Mouse (Mus musculus) heart, embryonic 10.5 days (tissue): Measurements from ENCODE around the gene Fam234b. TPM values are rescaled to one million over a fixed set of nuclear protein-coding genes. Genes with fewer than 3 reads are reported as not detected.

Experiments used
- DNase-seq: peaks from one replicate; pipeline ENCODE4 v3.0.0-alpha.2; 2017; ENCODE audit warnings: low spot score
- H3K27ac ChIP-seq: fragments of 300-500 bp; sonication (generic); 2 replicates; pipeline ENCODE4 v1.5.1; 2016; ENCODE audit warnings: mild to moderate bottlenecking
- H3K27me3 ChIP-seq: fragments of 300-500 bp; sonication (generic); 2 replicates; pipeline ENCODE4 v1.6.1; 2016; ENCODE audit warnings: mild to moderate bottlenecking; ENCODE audit not compliant: poor library complexity, insufficient read depth, severe bottlenecking
- H3K36me3 ChIP-seq: fragments of 300-500 bp; sonication (generic); 2 replicates; pipeline ENCODE4 v1.6.1; 2016; ENCODE audit warnings: mild to moderate bottlenecking, moderate library complexity
- H3K4me1 ChIP-seq: fragments of 300-500 bp; sonication (generic); 2 replicates; pipeline ENCODE4 v1.6.1; 2016; ENCODE audit warnings: mild to moderate bottlenecking
- H3K4me3 ChIP-seq: fragments of 300-500 bp; sonication (generic); 2 replicates; pipeline ENCODE4 v1.5.1; 2016; ENCODE audit warnings: mild to moderate bottlenecking, moderate library complexity
- H3K9me3 ChIP-seq: fragments of 300-500 bp; sonication (generic); 2 replicates; pipeline ENCODE4 v1.6.1; 2016; ENCODE audit warnings: mild to moderate bottlenecking, moderate library complexity
- WGBS: fragments of 180-500 bp; shearing (Covaris S2); methylation state at CpG from one replicate; pipeline ENCODE4 v1.1.7; 2016; 5-methylcytosine and 5-hydroxymethylcytosine counted together
- polyA plus RNA-seq: library from polyadenylated mRNA; unstranded; fragments of >200 nt; fragmentation: Nextera tagmentation; extraction: Ambion mirVana; gene quantifications from 2 replicates; pipeline ENCODE4 v1.2.1, GENCODE M21; 2016

Gene Fam234b
- polyA plus RNA-seq, 1 experiment from 2014 or later = 11.6 TPM

DNA sequence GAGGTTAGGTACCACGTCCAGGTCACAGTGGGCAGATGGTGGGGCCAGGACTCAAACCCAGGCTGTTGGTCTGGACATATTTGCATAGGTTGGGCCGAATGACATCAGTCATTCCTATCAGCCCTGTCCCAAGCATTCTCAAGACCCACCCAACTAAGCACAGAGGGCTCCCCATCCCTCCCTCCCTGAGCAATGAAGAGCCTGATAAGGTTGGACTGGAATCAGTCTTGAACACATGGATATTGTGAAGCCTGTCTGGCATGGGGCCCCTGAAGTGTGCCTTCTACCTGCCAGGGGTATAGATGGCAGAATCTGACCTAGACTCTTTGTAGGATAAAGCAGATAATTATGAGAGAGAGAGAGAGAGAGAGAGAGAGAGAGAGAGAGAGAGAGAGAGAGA, 32.1 kb upstream of the Fam234b start:
- Histone ChIP-seq H3K9me3 (no peaks in the 10 kb centered on the region), H3K36me3 (no peaks in the 10 kb centered on the region), H3K4me1 (peaks cover 27% of the 10 kb centered on the region), H3K27ac (peak overlapping the region; percentile 95; the same call in 1 of the 2 replicates), H3K27me3 (no peaks in the 10 kb centered on the region; the same call in 1 of the 2 replicates), H3K4me3 (no peak overlapping the region)
- peak; percentile 91 for DNase-seq
- WGBS = 52% methylated on average over 2 of the region's 2 CpGs

DNA sequence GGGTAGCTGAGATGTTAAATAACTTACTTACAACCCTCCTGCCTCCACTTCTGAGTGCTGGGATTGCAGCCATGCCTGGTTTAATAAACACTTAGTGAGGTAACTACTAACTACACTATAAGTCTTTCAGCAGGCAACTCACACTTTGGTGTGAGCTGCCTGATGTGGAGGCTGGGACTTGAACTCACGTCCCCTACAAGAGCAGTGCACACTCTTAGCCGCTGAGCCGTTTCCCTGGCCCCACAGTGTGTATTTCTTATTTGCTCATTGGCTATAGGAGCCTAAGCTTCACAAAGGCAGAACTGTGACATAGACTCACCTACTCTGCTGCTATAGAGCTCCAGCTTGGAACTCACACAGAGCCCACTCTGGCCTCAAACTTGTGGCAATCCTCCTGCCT, 31.5 kb upstream of the Fam234b start:
- H3K4me3 ChIP-seq = peak overlapping the region; percentile 3; the same call in 1 of the 2 replicates

DNA sequence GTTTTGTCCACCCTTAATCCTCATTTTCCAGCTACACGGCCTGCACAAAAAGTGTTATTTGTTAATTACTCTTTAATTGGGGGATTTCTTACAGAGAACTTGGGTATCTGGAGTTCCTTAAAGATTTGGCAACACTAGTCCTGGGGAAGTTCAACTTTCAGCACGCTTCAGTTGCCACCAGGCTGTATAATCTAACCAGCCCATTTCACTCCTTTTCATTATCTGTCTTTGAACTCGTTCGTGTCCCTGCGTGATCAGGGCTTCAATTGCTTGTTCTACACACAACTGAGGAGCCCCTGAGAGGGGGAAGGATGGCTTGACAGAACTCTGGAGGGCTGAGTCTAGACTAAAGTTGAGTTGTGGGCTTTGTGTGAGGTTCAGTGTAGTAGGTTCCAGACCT, 31.1 kb upstream of the Fam234b start:
- 51% methylated on average over 5 of the region's 5 CpGs for WGBS
- H3K4me1 ChIP-seq = peaks cover 27% of the 10 kb centered on the region
- DNase-seq = no peak
- H3K27me3 ChIP-seq = no peaks in the 10 kb centered on the region; the same call in 1 of the 2 replicates
- no peaks in the 10 kb centered on the region for H3K9me3 ChIP-seq
- H3K27ac ChIP-seq = peak overlapping the region; percentile 95; the same call in 1 of the 2 replicates
- H3K4me3 ChIP-seq = peak overlapping the region; percentile 77; the same call in 1 of the 2 replicates
- no peaks in the 10 kb centered on the region for H3K36me3 ChIP-seq

More for the DNA sequence above, 31.5 kb upstream of the Fam234b start:
- Histone ChIP-seq H3K27me3 (no peaks in the 10 kb centered on the region; the same call in 1 of the 2 replicates), H3K27ac (peak overlapping the region; percentile 95; the same call in 1 of the 2 replicates), H3K4me1 (peaks cover 27% of the 10 kb centered on the region), H3K36me3 (no peaks in the 10 kb centered on the region), H3K9me3 (no peaks in the 10 kb centered on the region)
- DNase-seq = no peak
- WGBS = 83% methylated on average over 3 of the region's 3 CpGs

DNA sequence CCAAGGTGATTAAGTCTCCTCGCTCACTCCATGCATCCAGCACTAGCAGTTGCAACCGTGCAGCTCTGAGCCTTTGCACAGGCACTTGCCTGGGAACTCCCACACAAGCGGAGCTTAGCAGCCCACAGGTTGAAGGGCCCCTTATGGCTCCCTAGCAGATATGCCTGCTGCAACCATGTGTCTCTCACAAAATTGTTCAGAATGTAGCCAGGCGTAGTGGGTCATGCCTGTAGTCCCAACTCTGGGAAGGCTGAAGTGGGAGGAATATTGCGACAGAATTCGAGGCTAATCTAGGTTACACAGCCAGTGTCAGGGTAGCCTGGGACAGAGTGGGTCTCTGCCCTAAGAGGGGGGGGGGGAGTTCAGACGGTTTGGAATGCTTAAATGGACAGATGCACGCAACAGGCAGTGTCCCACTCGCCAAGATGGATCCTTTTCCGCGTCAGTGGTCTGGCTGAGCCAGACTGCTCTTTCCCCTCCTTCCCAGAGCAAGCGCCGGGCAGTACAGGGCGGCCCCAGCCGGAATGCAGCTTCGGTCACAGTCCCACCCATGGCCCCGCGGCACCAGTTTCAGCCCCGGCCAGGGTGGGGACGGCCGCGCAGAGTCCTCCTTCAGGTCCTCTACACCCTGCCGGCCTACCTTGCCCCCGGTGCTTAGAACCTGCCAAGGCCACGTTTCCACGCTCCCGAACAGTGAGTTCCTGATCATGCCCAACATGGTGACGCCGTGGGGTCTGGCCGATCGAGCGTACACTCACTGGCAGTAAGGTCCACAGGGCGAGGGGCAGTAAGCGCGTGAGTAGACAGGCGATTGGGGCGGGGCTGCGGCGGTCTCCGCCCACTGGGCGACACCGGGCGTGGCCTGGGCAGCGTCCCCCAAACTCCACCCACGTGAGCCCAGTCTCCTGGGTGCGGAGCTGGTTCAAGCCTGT, 30.1 kb upstream of the Fam234b start:
- peak overlapping the region; percentile 77 for H3K4me3 ChIP-seq
- H3K4me1 ChIP-seq = peaks cover 27% of the 10 kb centered on the region
- peak; percentile 96 for DNase-seq
- no peaks in the 10 kb centered on the region for H3K36me3 ChIP-seq
- 2% methylated on average over 46 of the region's 46 CpGs for WGBS
- no peaks in the 10 kb centered on the region for H3K9me3 ChIP-seq
- H3K27me3 ChIP-seq = no peaks in the 10 kb centered on the region; the same call in 1 of the 2 replicates
- H3K27ac ChIP-seq = peak overlapping the region; percentile 95

DNA sequence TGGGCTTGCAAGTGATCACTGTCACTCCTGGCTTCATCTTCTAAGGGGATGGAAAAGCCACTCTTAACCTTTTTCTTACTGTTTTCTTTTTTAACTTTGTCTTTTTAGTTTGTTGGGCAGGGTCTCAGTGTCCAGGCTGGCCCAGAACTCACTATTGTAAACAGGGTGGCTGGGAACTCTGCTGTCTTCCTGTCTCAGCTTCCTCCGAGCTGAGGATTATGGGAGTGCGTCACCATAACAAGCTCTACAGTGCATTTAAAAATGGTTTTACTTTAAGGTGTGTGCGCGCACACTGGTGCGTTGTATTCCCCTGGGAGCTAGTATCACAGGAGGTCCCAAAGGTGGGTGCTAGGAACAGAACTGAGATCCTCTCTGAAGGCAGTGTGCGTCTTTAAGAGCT, 29.3 kb upstream of the Fam234b start:
- DNase-seq = no peak
- H3K27me3 ChIP-seq = no peaks in the 10 kb centered on the region; the same call in 1 of the 2 replicates
- no peaks in the 10 kb centered on the region for H3K36me3 ChIP-seq
- H3K4me1 ChIP-seq = peaks cover 21% of the 10 kb centered on the region
- H3K9me3 ChIP-seq = no peaks in the 10 kb centered on the region
- peak overlapping the region; percentile 77 for H3K4me3 ChIP-seq
- 68% methylated on average over 6 of the region's 6 CpGs for WGBS
- peak overlapping the region; percentile 95 for H3K27ac ChIP-seq

DNA sequence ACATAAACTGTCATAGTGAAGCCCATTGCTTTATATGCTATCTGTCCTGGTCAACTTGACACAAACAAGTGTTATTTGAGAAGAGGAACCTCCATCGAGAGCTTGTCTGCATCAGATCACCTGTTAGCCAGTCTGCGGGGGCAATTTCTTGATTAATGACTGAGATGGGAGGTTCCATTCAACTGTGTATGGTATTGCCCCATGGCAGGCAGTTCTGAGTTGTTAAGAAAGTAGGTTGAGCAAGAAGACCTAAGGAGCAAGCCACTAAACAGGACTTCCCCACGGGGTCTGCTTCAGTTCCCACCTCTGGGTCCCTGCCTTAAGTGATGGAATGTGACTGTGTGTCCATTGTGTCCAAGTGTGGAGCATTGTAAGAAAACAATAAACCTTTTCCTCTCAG, 28.5 kb upstream of the Fam234b start:
- no peak overlapping the region for H3K4me3 ChIP-seq
- 93% methylated on average over 3 of the region's 3 CpGs for WGBS
- no peak for DNase-seq
- H3K36me3 ChIP-seq = no peaks in the 10 kb centered on the region
- H3K27me3 ChIP-seq = no peaks in the 10 kb centered on the region; the same call in 1 of the 2 replicates
- H3K4me1 ChIP-seq = peaks cover 18% of the 10 kb centered on the region
- no peak overlapping the region for H3K27ac ChIP-seq
- no peaks in the 10 kb centered on the region for H3K9me3 ChIP-seq

DNA sequence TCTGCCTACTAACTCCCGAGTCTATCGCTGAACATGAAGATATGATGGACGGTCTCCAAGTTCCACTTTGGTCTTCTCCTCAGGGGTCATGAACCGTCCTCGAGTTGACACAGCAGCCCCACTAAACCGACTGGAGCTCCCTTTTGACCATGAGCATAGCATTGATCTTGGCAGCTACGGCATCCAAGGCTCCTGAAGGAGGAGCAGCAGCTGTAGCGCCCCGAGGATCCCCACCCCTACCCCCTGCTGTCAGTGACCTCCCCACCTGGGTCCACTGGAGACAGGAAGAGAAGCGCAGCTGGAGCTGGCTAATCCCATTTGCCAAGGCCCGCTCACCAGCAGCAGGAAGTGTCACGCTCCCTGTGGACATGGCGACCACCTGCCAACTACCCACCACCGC, 26.0 kb upstream of the Fam234b start:
- WGBS = 59% methylated on average over 14 of the region's 14 CpGs

DNA sequence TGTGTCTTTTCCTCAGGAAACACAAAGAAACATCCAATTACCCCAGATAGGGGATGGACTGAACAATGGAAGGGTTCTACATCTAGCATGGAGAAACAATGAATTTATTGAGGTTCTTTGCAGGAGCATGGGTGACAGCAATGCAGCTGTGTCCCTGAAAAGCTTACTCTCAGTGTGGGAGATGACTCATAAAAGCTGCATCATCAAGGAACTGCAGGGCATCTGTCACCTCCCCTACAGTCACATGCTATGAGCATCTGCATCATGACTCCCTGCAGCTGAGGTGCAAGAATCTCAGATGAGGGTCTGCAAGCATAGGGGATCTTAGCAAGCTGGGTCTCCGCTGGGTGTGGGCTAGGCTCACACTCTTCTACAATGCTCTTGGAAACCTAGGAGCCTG, 22.8 kb upstream of the Fam234b start:
- H3K4me1 ChIP-seq = 0 out of 2 replicates have a peak, but pooled peaks cover 2% of the 10 kb centered on the region
- H3K9me3 ChIP-seq = no peaks in the 10 kb centered on the region
- no peaks in the 10 kb centered on the region for H3K36me3 ChIP-seq
- no peak for DNase-seq
- H3K27ac ChIP-seq = no peak overlapping the region
- H3K4me3 ChIP-seq = no peak overlapping the region
- 95% methylated on average over 1 of the region's 1 CpGs for WGBS
- H3K27me3 ChIP-seq = 0 out of 2 replicates have a peak, but pooled peaks cover 5% of the 10 kb centered on the region

More for the DNA sequence above, 26.0 kb upstream of the Fam234b start:
- no peak overlapping the region for H3K27ac ChIP-seq
- peaks cover 11% of the 10 kb centered on the region for H3K4me1 ChIP-seq
- no peak for DNase-seq
- no peaks in the 10 kb centered on the region for H3K36me3 ChIP-seq
- no peaks in the 10 kb centered on the region for H3K27me3 ChIP-seq
- H3K9me3 ChIP-seq = no peaks in the 10 kb centered on the region
- H3K4me3 ChIP-seq = no peak overlapping the region

DNA sequence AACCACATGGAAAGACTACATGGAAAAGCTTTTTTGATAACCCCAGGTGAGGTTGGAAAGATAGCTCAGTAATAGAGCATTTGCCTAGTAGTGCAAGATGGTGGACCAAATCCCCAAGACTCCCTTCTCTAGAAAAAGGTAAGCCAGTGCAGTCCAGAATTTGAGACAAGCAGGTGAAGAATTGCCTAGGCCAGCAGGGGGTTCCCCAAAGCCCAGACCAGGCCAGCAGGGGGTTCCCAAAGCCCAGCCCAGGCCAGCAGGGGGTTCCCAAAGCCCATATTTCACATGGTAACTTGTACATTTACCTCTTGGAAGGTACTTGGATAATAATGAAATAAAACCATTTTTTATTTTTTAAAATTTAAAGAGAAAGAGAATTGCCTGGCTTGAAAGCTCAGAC, 20.5 kb upstream of the Fam234b start:
- no peak for DNase-seq
- Histone ChIP-seq H3K9me3 (no peaks in the 10 kb centered on the region), H3K27ac (no peak overlapping the region), H3K36me3 (no peaks in the 10 kb centered on the region), H3K4me1 (0 out of 2 replicates have a peak, but pooled peaks cover 5% of the 10 kb centered on the region), H3K27me3 (0 out of 2 replicates have a peak, but pooled peaks cover 5% of the 10 kb centered on the region), H3K4me3 (no peak overlapping the region)

DNA sequence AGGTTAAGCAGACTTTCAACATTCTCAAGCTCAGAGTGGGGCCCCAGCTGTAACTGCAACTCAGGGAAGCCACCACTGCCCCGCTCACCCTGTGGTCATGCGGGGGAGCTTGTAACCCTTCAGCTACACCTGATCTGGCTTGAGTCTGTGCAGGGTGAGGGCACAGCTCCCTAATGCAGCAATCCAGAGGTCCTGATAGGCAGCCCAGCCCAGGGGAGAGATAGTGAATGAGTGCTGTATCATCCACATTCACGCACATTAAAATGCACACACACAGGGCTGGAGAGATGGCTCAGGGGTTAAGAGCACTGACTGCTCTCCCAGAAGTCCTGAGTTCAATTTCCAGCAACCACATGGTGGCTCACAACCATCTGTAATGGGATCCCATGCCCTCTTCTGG, 19.2 kb upstream of the Fam234b start:
- H3K27ac ChIP-seq = no peak overlapping the region
- 35% methylated on average over 3 of the region's 3 CpGs for WGBS
- H3K4me1 ChIP-seq = 0 out of 2 replicates have a peak, but pooled peaks cover 5% of the 10 kb centered on the region
- no peaks in the 10 kb centered on the region for H3K9me3 ChIP-seq
- H3K4me3 ChIP-seq = no peak overlapping the region
- H3K27me3 ChIP-seq = 0 out of 2 replicates have a peak, but pooled peaks cover 5% of the 10 kb centered on the region
- no peaks in the 10 kb centered on the region for H3K36me3 ChIP-seq
- DNase-seq = no peak

DNA sequence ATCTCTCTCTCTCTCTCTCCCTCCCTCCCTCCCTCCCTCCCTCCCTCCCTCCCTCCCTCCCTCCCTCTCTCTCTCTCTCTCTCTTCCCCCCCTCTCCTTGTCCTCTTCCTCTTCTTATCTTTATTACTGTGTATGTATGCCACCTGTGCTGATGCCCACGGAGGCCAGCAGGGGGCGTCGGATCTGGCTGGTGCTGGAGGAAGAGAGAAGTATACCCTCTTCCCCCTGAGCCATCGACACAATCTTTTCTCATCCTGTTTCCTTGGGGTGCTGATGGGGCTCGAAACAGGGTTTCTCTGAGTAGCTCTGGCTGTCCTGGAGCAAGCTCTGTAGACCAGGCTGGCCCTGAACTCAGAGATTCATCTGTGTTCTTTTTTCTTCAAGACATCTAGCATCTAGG, 14.9 kb upstream of the Fam234b start:
- no peaks in the 10 kb centered on the region for H3K9me3 ChIP-seq
- no peaks in the 10 kb centered on the region for H3K36me3 ChIP-seq
- no peak overlapping the region for H3K4me3 ChIP-seq
- H3K27ac ChIP-seq = no peak overlapping the region
- H3K4me1 ChIP-seq = peaks cover 17% of the 10 kb centered on the region
- no peak for DNase-seq
- 0 out of 2 replicates have a peak, but pooled peaks cover 5% of the 10 kb centered on the region for H3K27me3 ChIP-seq
- WGBS = 52% methylated on average over 5 of the region's 5 CpGs

DNA sequence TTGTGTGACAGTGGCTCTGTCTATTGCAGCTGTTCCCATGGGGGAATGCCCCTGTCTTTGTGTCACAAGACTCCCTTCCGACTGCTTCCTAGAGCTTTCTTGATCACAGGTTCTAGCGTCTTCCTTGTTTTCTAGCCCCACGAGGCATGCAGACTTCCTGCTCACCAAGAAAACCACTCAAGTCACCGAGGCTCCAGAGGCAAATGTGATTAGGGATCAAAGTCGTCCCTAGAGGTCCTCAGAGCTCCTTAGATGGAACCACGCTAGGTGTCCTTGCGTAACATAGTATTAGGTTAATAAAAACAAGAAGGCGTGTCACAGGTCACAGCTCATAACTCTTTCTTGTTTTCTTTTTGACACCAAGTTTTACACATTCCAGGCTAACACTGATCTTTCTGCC, 13.8 kb upstream of the Fam234b start:
- Histone ChIP-seq H3K27me3 (no peaks in the 10 kb centered on the region), H3K36me3 (no peaks in the 10 kb centered on the region), H3K27ac (no peak overlapping the region), H3K4me3 (no peak overlapping the region), H3K9me3 (no peaks in the 10 kb centered on the region), H3K4me1 (peaks cover 14% of the 10 kb centered on the region)
- WGBS = 37% methylated on average over 8 of the region's 8 CpGs
- no peak for DNase-seq
